Mouse (Mus musculus): ENCODE data around the gene Pparg. TPM values are rescaled to one million over a fixed set of nuclear protein-coding genes. Genes with fewer than 3 reads are reported as not detected.
A peak's percentile ranks its signal among the peaks of the same experiment; 100 is the strongest.

Pparg gene
- total RNA-seq, 2 experiments from 2014 or later = 1.6 to 1.8 TPM

DNA sequence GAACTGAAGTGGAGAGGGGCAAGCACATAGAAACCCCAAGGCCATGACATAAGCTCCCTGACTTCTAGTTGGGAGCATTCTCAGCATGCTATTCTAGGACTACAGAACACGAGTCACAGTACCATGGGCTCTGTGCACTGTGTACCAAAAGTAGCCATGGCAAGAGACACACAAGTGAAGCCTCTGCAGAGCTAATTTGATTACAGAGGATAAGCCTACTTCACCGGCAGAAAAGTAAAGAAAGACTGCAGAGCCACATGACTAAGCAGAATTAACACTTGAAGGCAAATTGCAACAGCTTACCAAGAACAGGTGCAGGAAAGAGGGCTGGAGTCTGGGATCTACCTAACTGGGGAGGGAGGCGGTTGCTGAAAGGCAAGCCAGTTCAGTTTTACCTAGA is 103.9 kb downstream of the Pparg start:
- no peak for DNase-seq

- DNase-seq = no peak
Observed at GRCm38 (mm10) chr6:115465463-115465862, 104.7 kb downstream of the Pparg start.

- DNase-seq = no peak
Observed at GRCm38 (mm10) chr6:115465876-115466275, 105.1 kb downstream of the Pparg start.

- DNase-seq = no peak
Observed at GRCm38 (mm10) chr6:115466601-115467000, 105.8 kb downstream of the Pparg start.

DNA sequence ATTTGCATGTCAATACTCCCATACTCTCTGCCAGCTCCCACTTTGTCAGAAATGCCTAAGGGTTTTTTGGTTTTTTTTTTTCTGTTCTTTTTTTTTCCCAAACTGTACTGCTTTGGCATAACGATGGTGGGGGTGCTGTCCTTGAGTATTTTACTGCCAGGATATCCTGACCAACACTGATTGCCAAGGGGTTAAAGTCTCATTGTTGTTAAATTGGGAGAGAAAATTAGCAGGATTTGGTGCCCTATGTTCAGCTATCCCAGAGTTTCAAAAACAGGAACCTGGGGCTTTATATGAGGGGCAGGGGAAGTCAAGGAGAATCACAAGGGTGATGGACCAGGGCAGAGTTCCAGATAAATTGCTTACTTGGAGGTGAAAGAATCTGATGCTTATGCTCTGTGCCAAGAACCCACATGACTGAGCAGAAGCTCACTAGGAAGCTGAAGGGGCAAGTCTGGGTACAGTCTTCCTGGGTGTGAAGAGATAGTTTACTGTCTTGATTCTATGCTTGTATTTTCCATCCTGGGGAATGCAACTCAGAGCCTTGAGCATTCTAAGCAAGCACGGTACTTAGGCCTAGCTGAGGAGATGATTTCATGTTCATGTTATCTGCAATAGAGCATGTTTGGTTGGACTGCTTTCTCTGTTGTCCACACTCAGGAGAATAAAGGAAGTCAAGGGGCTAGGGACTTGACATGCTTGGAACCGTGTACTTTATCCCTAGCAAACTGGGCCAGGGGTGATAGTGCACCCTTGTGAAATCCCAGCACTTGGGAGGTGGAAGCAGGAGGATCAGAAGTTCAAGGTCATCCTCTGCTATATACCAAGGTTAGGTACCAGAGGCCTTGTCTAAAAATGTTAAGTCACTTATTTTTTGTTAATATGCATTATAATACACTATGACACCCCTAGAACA is 109.2 kb downstream of the Pparg start:
- no peak for DNase-seq

DNA sequence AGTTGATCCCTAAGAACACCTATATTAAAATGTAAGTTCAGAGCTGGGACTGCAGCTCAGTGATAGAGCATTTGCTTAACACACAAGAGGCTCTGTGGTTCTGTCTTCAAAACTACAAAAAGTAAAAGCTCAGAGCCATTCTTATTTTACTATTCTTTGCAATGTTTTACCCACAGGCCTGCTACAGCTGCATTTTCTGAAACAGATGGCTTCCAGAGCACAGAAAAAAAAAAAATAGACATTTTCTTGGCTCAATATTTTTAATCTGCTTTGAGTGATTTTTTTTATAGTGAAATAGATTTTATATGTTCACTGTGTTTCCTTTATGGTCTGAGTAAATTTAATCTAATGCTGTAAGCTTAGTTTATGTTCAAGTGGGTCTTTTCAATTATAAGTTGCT is 111.2 kb downstream of the Pparg start:
- DNase-seq = no peak

- no peak for DNase-seq
Observed at GRCm38 (mm10) chr6:115477081-115477695, 116.4 kb downstream of the Pparg start.

- DNase-seq = no peak
Observed at GRCm38 (mm10) chr6:115479963-115480321, 119.2 kb downstream of the Pparg start.

GRCm38 (mm10) chr6:115480322-115481017 is 119.7 kb downstream of the Pparg start:
- DNase-seq = no peak

GRCm38 (mm10) chr6:115481018-115481354 is 120.2 kb downstream of the Pparg start:
- DNase-seq = no peak

DNA sequence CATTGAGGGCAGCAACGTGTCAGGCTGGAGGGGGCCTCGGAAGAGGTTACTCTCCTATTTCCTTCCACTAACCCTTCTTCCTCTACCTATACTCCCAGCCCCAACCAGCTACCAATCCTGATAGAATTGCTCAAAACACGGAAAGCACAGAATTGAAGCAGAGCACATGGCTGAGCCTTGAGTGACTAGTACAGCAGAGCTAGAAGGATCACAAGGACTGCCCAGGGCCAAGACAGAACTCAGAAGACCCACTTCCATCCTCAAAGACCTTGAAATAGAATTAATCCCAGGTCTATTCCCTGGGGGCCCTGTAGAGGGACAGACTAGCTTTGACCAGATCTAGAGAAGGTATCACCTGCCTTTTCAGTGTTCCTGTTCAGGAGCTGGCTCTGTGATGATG is 120.9 kb downstream of the Pparg start:
- DNase-seq = no peak

- no peak for DNase-seq
Observed at GRCm38 (mm10) chr6:115485635-115486034, 124.9 kb downstream of the Pparg start.

GRCm38 (mm10) chr6:115489831-115490230 is 129.1 kb downstream of the Pparg start:
- no peak for DNase-seq

DNA sequence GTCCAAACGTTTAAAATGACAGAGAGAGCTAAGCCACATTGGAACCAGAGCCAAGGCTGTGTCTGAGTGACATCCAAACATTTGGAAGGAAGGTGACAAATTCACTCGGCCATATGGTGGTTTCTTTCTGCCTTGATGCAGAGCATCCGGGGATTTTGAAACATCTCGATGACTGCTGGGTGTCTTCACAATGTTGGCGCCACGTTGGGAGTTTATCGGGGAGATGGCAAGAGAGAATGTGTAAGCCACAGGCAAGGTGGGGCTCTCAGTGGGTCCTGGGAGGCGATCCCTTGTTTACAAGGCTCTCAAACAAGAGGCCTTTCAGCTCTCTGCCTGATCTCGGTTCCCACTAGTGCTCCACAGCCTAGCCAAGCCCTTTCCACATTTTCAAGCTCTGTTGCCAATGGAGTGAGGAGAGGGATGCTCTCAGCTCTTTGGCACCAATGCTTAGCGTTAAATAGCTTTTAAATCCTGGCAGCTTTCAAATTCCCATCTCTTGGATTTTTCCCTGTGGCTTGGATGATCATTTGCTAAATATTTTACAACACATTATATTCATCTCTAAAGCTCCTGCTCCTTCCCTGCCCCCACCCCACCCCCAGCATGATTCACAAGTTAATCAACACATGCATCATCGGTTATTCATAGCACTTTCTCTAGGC is 132.3 kb downstream of the Pparg start:
- peak; percentile 55 to 60 for DNase-seq

DNA sequence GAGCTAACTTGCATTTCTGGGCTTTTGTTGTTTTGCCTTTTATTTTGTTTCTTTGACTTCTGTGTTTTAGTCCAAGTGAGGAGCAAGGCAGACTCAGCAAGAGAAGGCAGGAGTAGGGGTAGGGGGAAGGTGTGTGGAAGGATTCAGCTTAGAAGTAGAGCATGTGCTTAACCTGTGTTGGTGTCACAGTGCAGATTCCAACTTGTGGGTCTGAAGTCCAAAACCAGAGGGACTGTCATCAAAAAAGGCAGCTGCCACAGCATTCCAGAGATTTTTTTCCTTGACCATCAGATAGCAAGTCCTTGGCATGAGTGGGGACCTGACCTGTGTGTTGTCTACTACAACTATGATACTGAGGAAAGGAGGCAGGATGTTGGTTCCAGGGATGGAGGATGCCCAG is 133.1 kb downstream of the Pparg start:
- no peak for DNase-seq

- DNase-seq = peak; percentile 53 to 72
Observed at GRCm38 (mm10) chr6:115499540-115499939, 138.8 kb downstream of the Pparg start.

DNA sequence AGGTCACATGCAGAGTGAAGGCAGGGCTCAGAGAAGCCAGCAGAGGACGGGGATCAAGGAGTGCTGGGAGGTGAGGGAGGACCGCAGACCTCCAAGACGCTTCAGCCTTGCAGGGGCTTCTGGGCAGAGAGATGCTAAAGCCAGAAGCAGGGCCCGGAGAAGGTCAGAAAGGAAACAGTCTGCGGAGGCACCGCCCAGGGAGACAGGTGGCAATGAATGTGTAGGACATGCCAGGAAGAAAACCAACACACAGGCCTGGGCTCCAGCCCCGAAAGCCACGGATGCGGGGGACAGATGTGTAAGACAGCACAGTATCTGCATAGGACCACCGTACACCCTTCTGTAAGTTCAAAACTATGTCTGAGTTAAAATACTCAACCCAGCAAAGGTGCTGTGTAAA is 139.5 kb downstream of the Pparg start:
- no peak for DNase-seq

DNA sequence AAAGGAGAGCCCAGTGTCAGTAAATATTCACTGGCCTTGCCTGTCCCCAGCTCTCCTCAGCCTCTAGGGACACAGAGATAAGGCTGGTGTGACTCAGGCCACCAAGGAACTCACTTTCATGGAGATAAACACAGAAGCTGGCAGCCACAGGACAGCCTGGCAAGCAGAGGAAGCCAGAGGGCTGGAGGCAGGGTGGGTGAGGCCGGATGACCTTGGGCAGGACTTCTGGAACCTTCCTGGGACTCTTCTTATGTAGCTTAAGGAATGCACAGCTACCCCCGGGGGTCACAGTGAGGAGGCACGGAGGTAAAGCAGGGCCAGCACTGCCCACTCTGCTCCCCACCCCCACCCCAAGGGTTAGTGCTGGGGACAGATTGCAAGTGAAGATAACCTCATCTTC is 140.4 kb downstream of the Pparg start:
- DNase-seq = no peak

DNA sequence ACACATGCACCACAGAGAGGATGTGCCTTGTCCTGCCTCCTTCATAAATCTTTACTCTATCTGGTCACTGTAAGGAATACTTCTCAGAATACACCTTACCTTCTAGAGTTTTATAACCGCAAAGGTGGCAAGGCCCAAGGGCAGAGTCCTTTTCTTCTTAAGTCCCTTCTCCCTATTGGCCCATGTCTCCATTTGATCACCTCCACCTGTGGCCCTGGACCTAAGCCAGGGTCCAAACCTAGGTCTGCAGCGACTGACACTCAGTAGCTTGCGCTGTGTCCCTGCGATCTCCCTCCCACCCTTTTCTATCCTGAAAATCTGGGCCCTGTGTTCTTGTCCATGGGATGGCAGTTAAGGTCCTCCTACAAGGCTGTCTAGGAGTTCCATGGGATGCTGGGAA is 142.3 kb downstream of the Pparg start:
- no peak for DNase-seq

DNA sequence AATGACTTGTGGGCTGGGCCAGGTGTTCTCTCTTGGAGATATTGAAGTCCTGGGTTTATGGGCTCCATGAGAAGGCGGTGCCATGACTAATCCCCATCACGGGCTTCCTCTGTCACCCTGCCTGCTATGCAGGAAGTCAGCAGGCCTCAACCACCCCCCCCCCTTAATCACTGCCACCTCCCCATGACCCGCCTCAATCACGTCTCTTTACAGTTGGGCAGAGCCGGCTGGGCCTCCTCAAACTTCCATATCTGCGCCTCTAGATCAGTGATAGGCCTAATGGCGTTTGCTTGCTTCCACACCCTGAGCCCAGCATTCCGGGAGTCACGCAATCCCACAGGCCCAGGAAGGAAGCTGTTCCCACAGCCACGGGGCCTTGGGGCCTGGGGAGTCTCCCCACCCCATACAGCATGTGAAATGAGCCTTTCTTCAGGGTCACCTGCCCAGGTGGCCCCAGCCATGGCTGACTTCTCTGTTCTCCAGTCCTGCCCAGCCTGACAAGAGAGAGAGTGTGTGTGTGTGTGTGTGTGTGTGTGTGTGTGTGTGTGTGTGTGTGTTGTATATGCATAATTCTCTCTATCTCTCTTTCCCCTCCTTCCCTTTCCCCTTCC is 142.9 kb downstream of the Pparg start:
- DNase-seq = no peak

DNA sequence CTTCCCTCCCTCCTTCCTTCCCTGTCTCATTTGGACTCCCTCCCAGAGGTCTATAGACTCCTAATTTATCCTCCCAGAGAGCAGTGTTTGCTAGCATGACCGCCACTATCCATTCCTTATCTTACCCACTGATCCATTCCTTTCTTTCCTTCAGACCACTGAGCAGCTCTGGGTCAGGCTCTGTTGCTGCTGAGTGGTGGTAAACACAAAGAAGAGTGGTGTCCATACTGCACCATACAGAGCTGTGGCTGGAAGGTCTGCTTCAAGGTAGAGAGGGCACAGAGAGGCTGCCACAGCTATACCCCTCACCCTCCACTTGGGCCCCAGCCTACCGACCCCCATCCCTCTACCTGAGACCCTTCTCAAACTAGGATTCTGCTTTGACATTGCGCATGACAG is 143.4 kb downstream of the Pparg start:
- DNase-seq = no peak

- DNase-seq = no peak
Observed at GRCm38 (mm10) chr6:115504915-115505314, 144.2 kb downstream of the Pparg start.

- DNase-seq = no peak
Observed at GRCm38 (mm10) chr6:115506425-115506824, 145.7 kb downstream of the Pparg start.
